Mouse (Mus musculus) heart, adult 2 months (tissue): ENCODE results near the gene Olfr56.

Experiments
- CTCF ChIP-seq: fragments of 200-600 bp; IDR thresholded peaks from 2 replicates; pipeline ENCODE4 v1.8.1; 2022; ENCODE audit warnings: antibody characterized with exemption, mild to moderate bottlenecking, moderate library complexity
- EP300 ChIP-seq: fragments of 200-500 bp; IDR thresholded peaks from 2 replicates; pipeline ENCODE4 v1.6.1; 2011; ENCODE audit warnings: low read depth, low read length, control low read depth; ENCODE audit not compliant: insufficient read depth
- POLR2A ChIP-seq: fragments of 200-500 bp; IDR thresholded peaks from 2 replicates; pipeline ENCODE4 v1.6.1; 2011; ENCODE audit warnings: mild to moderate bottlenecking, low read depth, low read length, control low read depth; ENCODE audit not compliant: insufficient read depth

- no peak for TF ChIP-seq POLR2A
- TF ChIP-seq CTCF: no peak
- no peak for TF ChIP-seq EP300
Measured at GRCm38 (mm10) chr11:49084385-49084784, 105.7 kb downstream of the Olfr56 start.
